Mouse (Mus musculus) brown adipose tissue, adult 24 weeks (tissue): ENCODE measurements around the gene Gm20388. TPM values are rescaled to one million over a fixed set of nuclear protein-coding genes. Genes with fewer than 3 reads are reported as not detected.

Experiments
- H3K27ac ChIP-seq: fragments of 200-500 bp; replicated peaks from 2 replicates; pipeline ENCODE4 v1.5.1; 2012; ENCODE audit warnings: low read depth, mild to moderate bottlenecking, low read length
- H3K4me1 ChIP-seq: fragments of 200-500 bp; 2 replicates; pipeline ENCODE4 v1.6.1; 2012; ENCODE audit warnings: low read length, mixed read lengths; ENCODE audit not compliant: control insufficient read depth, insufficient read depth, insufficient read length
- H3K4me3 ChIP-seq: fragments of 200-500 bp; 2 replicates; pipeline ENCODE4 v1.5.1; 2012; ENCODE audit warnings: low read depth, mild to moderate bottlenecking, low read length, moderate library complexity; ENCODE audit not compliant: insufficient read depth
- polyA plus RNA-seq: library from polyadenylated mRNA; stranded (reverse); fragments of >200 nt; gene quantifications from 2 replicates; pipeline ENCODE4 v1.2.4, GENCODE M21; 2012; ENCODE audit not compliant: missing spikeins, insufficient read depth, insufficient read length

The Gm20388 gene
- polyA plus RNA-seq, 1 experiment: 44.7 TPM

GRCm38 (mm10) chr8:123104046-123104767, 3193.6 kb downstream of the Gm20388 start:
- H3K4me3 ChIP-seq: peak overlapping the region; percentile 80; the same call in 1 of the 2 replicates
- no peak overlapping the region for H3K27ac ChIP-seq
- H3K4me1 ChIP-seq: peaks cover 3% of the 10 kb centered on the region

GRCm38 (mm10) chr8:123105553-123106326, 3195.1 kb downstream of the Gm20388 start:
- Histone ChIP-seq H3K4me1 (peaks cover 3% of the 10 kb centered on the region), H3K4me3 (no peak overlapping the region), H3K27ac (no peak overlapping the region)

GRCm38 (mm10) chr8:123106531-123106930, 3195.9 kb downstream of the Gm20388 start:
- Histone ChIP-seq H3K4me3 (no peak overlapping the region), H3K4me1 (peaks cover 3% of the 10 kb centered on the region), H3K27ac (no peak overlapping the region)

GRCm38 (mm10) chr8:123108010-123108409, 3197.4 kb downstream of the Gm20388 start:
- H3K4me3 ChIP-seq: no peak overlapping the region
- H3K4me1 ChIP-seq: peaks cover 3% of the 10 kb centered on the region
- H3K27ac ChIP-seq: no peak overlapping the region

GRCm38 (mm10) chr8:123108953-123109352, 3198.3 kb downstream of the Gm20388 start:
- Histone ChIP-seq H3K27ac (no peak overlapping the region), H3K4me1 (no peaks in the 10 kb centered on the region; the same call in none of the 2 replicates), H3K4me3 (no peak overlapping the region)

- Histone ChIP-seq H3K27ac (no peak overlapping the region), H3K4me1 (no peaks in the 10 kb centered on the region; the same call in 1 of the 2 replicates), H3K4me3 (no peak overlapping the region)
Observed at GRCm38 (mm10) chr8:123110649-123111048, 3200.0 kb downstream of the Gm20388 start.

- Histone ChIP-seq H3K4me1 (peaks cover 6% of the 10 kb centered on the region), H3K4me3 (no peak overlapping the region), H3K27ac (no peak overlapping the region)
Observed at GRCm38 (mm10) chr8:123112892-123113291, 3202.3 kb downstream of the Gm20388 start.

- Histone ChIP-seq H3K4me1 (peaks cover 6% of the 10 kb centered on the region), H3K27ac (no peak overlapping the region), H3K4me3 (no peak overlapping the region)
Observed at GRCm38 (mm10) chr8:123113908-123114469, 3203.3 kb downstream of the Gm20388 start.

GRCm38 (mm10) chr8:123114644-123115043, 3204.0 kb downstream of the Gm20388 start:
- no peak overlapping the region for H3K4me3 ChIP-seq
- H3K4me1 ChIP-seq: peaks cover 6% of the 10 kb centered on the region
- H3K27ac ChIP-seq: no peak overlapping the region

GRCm38 (mm10) chr8:123117127-123117731, 3206.6 kb downstream of the Gm20388 start, which contains the start of gene Cpne7:
TSS of gene Cpne7 (plus strand) at chr8:123117374.
- Histone ChIP-seq H3K4me1 (peaks cover 6% of the 10 kb centered on the region), H3K27ac (no peak within 1 kb of the TSS), H3K4me3 (peak within 1 kb of the TSS; percentile 53)

GRCm38 (mm10) chr8:123117744-123118143, 3207.1 kb downstream of the Gm20388 start:
- Histone ChIP-seq H3K4me3 (peak overlapping the region; percentile 53), H3K4me1 (peaks cover 6% of the 10 kb centered on the region), H3K27ac (no peak overlapping the region)

GRCm38 (mm10) chr8:123122059-123122458, 3211.4 kb downstream of the Gm20388 start:
- Histone ChIP-seq H3K27ac (no peak overlapping the region), H3K4me1 (peaks cover 6% of the 10 kb centered on the region), H3K4me3 (no peak overlapping the region)

- H3K4me1 ChIP-seq: peaks cover 1% of the 10 kb centered on the region
- H3K27ac ChIP-seq: no peak overlapping the region
- H3K4me3 ChIP-seq: no peak overlapping the region
Observed at GRCm38 (mm10) chr8:123122670-123123069, 3212.0 kb downstream of the Gm20388 start.

GRCm38 (mm10) chr8:123126193-123126816, 3215.7 kb downstream of the Gm20388 start:
- H3K27ac ChIP-seq: no peak overlapping the region
- no peaks in the 10 kb centered on the region for H3K4me1 ChIP-seq
- peak overlapping the region; percentile 10 for H3K4me3 ChIP-seq
